Mouse (Mus musculus): ENCODE measurements around the gene H1f0.
"Not testable (repeated sequence)": the region's sequence is repeated elsewhere in the genome, so short reads cannot be mapped to it uniquely, and the experiment has no call there.

H1f0 gene

DNA sequence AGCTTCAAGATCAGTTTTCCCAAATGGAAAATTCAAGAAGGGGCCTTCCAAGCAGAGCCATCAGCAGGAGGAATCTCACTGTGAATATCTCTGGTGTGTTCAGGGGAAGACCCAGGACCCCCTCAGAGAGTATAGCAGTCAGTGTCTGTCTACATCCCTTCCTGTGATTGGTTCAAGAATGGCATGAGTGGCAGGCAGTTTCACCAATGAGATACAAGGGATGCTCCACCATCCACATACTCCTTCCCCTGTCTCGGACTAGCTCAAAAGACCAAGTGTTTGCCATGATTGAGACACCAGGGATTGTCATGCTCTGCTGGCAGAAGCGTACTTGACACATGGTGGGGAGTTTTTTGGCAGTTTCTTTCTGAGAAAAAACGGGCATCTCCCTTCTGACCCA lies 21.6 kb upstream of the H1f0 start:
- no peak for DNase-seq

- DNase-seq = no peak
Measured at GRCm38 (mm10) chr15:79007059-79007458, 21.2 kb upstream of the H1f0 start.

DNA sequence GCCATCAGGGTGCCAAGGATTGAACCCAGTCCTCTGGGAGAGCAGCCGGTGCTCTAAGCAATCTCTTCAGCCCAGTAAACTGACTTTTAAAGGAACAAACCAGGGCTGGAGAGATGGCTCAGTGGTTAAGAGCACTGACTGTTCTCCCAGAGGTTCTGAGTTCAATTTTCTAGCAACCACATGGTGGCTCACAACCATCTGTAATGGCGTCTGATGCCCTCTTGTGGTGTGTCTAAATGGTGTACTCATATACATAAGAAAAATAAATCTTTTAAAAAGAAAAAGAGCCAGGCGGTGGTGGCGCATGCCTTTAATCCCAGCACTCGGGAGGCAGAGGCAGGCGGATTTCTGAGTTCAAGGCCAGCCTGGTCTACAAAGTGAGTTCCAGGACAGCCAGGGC lies 20.4 kb upstream of the H1f0 start:
- DNase-seq = not testable (repeated sequence)

GRCm38 (mm10) chr15:79009734-79010133 lies 18.5 kb upstream of the H1f0 start:
- DNase-seq = no peak

GRCm38 (mm10) chr15:79011550-79011949 lies 16.7 kb upstream of the H1f0 start:
- DNase-seq = no peak

DNA sequence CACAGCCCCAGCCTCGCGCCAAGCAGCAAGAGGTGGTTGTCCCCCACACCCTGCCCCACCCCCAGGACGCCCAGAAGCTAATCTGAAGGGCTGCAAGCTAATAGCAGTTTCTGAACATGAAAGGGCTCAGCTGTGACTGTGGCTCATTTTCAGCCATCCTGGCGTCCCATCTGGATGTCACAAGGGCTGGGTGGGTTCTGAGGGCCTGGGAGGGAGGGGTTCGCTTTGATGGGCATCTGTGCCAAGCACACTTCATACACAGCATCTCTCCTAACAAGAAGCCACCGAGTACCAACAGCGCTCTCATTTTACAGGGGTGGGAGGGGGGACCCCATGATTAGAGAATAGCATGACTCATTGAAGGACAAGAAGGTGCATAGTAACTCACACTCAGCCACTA lies 14.9 kb upstream of the H1f0 start:
- no peak for DNase-seq

DNA sequence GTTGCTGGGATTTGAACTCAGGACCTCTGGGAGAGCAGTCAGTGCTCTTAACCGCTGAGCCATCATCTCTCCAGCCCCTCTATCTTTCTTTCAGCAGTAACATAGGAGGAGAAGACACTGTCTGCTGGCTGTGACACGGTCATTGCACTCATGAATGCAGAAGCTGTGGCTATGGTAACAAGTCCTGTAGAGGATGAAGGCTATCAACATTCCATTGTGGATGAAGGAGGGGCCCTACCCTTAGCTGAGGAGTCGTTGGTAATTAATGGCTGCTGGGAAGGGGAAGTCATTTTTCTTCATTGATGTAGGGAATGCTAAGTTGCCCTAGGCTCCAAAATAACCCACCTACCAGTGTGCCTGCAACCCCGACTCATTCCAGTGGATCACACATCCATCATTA lies 10.1 kb upstream of the H1f0 start:
- DNase-seq = no peak

DNA sequence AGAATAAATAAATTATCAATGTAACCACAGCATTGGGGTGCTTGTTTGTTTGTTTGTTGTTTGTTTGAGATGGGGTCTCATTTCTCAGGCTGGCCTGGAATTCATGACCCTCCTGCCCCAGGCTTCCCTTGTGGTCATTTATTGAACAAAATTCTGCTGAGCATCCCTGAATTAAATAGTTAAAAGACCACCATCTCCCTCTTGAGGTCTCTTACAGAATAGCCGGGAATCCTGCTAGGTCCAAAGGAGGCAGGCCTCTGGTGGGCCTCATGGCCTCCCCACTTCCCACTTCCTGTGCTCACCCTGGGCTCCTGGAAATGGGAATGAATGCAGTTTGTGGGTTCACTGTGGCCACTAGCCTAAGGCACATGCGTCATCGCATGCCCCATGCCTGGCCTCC lies 9.4 kb upstream of the H1f0 start:
- DNase-seq = no peak

GRCm38 (mm10) chr15:79022671-79023230 lies 5.5 kb upstream of the H1f0 start:
- DNase-seq = no peak

GRCm38 (mm10) chr15:79023366-79023765 lies 4.9 kb upstream of the H1f0 start:
- no peak for DNase-seq

DNA sequence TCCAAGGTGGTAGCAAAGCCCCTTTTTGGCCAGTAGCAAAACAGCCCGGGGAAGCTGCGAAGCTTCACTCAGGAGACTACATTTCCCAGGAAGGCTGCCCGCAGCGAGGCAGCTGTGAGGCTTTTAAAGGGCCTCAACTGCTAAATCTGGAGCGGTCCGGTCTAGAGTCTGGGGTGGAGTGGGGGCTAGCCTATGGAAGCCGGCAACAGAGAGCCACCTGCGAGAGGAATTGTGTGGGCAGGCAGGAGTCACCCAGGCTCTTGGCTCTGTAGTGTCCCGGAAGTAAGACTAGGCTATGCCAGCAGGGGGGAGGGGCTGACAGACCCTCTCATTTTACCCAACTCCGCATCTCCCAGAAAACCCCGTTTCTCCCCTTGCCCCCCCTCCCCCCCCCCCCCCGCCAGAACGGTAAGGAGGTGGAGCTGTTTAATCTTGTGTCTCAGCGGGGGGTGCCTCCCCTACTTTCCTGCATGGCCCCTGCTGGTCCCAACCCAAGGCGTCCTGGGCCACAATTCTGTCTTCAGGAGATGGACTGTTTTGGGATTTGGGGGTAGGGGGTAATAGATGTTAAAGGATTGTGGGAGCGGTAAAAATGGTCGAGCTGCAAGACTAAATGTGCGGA lies 2.5 kb upstream of the H1f0 start:
- no peak for DNase-seq

DNA sequence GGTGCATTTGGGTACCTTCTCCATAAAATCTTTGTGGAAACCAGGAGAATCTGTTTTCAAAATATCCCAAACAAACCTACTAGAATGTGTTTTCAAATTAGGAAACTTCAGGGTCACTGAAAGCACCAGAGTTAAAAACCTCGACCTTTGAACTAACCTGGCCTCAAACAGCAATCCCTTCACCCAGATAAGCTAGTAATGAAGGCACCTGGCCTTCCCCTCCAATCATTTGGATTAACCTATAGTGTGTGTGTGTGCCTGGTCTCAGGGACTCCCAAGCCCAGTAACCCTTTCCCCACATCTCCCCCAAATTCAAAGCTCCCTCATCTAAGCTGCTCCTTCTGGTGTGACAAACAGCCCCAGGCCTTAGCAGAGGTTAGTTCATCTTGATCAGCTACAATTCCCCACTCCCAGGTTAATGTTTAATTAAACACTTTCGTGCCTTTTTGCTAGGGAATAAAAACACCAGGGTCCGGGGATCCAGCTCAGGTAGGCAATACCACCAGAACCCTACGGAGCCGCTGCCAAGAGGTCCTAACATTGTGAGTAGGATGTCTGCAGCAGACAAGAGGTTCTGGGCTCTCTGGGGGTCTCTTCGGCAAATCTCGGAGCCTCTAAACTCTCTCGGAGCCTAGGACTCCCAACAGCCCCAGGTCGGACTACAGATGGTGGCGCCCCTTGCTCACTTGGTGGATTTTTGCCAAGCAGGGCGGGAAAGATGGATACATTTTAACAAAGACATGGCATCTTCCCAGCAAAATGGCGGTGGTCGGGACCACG lies 1.5 kb upstream of the H1f0 start:
- DNase-seq = no peak

DNA sequence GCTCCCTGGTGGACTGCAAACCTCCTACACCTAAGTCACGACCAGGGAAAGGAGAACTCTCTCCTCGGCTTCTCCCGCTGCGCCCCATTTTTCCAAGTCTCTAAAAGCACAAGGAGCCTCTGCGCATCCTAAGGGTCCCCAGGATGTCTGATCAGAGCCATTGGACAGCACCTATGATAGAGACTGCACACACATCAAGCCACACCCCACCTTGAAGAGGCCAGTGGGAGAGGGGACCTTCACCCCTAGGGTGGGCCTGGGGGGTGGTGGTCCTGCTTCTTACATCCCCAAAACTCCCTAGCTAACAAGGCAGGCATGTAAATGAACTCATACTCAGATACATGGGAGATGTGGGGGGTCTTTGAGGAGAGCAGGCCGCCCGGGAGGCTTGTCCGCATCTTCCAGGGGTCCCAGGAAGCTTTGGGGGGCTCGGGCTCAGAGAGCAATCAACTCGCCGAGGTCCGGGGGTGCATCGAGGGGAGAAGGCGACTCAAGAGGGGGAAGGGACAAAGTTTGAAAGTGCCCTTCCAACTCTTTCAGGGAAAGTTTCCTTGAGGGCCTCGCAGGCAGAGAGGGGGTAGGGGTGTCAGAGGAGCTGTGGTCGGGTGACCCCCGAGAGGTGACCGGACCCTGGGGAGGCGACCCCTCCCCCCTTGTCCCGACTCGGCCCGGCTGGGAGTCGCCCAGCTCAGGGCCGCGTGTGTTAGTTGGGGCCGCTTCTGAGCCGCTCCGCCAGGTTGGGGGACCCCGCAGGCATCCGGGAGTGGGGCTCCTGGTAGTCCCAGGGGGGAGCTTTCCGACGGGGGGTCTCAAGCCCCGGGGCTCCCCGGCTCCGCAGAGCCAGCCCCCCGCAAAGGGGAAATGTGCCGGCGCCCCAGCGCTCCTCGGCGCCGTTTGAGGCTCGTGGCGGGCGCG lies 702 bp upstream of the H1f0 start:
- DNase-seq = no peak

DNA sequence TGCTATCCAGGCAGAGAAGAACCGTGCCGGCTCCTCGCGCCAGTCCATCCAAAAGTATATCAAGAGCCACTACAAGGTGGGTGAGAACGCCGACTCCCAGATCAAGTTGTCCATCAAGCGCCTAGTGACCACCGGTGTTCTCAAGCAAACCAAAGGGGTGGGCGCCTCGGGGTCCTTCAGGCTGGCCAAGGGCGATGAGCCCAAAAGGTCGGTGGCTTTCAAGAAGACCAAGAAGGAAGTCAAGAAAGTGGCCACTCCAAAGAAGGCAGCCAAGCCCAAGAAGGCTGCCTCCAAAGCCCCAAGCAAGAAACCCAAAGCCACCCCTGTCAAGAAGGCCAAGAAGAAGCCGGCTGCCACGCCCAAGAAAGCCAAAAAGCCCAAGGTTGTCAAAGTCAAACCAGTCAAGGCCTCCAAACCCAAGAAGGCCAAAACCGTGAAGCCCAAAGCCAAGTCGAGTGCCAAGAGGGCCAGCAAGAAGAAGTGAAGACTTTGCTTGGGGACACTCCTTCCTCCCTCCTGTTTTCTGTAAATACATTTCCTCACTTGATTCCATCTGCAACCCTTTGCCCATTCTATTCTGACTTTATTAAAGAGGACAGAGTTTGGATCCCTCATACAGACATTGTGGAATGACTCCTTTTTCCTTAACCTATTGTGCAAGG lies 704 bp downstream of the H1f0 start:
- DNase-seq = no peak

DNA sequence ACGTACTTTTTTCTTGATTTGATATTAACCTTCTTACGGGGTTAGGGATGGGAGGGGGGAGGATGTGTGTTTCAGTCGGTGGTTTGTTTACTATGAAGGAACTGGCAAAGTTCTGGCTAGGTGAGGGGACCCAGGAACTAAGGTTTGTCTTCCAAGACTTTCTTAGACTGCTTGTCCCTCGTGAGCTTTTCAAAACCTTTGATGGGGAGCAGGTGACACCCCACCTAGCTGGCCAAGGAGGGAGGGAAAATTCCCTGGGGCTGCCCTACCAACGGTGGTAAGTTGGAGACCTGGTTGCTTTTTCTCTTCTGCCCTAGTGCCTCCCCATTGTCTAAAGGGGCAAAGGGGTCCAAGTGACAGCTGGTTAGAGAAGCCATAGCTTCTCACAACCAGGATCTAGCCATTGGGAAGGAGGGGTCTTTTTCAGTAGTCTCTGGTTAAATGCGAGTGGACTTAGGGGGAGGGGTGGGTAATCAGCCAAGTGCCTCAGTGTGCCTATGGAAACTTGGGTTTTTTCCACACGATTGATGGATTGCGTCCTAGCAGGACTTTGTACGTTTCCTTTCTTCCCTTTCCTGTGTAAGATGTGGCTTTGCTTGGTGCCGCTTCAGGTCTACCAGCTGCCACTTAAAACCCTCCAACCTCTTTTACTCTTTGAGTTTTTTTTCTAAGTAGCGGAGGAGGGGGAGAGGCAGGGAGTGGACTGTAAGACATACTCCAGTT lies 1.4 kb downstream of the H1f0 start:
- no peak for DNase-seq

DNA sequence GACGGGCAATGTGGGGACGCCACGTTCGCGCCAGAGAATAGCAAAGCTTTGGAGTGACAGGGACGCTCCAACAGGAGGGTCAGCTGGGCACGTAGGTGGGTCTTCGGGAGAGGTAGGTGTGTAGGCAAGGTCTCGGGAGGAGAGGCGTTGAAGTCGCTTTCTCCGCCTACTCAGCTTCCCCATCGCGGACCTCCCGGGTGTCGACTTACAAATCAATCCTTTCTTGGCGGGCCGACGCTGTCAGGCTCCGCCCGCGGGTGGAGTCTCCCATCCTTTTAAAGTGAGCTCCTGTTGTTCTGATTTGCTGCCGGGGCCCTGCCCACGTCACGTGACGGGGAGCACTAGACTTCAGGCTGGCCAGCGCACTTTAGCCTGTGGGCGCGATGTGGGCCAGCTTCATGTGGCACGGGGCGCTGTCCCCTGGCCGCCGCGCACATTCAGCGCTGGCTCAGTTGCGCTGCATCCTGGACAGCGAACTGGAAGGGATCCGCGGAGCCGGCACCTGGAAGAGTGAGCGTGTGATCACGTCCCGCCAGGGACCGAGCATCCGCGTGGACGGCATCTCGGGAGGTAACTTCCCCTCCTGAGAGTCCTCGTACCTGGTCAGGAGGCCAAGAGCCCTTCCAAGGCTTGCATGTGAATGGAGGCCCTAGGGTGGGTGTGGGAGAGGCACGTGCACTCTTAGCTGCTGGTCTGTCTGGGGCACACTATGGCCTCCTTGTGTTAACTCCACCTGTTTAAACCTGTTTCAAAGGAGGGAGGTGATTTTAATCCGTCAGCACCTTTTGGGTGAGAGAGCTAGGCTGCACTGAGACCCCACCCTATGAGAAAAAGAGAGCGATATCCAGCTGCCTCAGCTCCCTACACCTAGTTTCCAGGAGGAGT lies 2.5 kb downstream of the H1f0 start:
- DNase-seq = peak; percentile 75

DNA sequence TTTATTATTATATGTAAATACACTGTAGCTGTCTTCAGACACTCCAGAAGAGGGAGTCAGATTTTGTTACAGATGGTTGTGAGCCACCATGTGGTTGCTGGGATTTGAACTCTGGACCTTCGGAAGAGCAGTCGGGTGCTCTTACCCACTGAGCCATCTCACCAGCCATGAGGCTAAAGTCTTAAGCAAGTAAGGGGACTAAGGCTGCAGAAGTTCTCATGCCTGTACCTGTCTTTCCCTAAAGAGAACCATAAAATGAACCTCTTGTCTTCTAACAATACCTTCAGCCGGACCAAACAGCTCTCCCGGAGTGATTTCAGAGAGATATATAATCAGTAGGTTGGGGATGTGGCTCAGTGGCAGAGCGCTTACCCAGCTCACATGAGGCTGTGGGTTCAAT lies 3.7 kb downstream of the H1f0 start:
- DNase-seq = not testable (repeated sequence)

GRCm38 (mm10) chr15:79037913-79038328 lies 9.7 kb downstream of the H1f0 start:
- peak; percentile 76 for DNase-seq

DNA sequence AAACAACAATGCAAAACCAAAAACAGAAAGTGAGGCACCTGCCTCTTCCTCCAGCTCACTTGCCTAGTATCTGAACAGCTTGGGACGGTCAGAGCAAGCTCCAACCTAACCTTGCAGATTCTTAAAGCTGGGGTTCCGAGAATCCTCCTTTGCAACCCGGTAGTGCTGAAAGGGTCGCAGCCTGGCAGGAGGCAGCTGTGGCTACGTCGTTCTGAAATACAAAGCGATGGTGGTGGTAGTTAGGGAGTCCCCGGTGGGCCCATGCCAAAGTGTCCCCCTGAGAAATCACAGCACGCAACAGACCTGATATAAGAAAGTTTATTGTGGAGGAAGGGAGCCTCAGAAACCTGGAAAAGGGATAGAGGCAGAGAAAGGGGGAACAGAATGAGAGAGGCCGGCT lies 10.1 kb downstream of the H1f0 start:
- DNase-seq = no peak

GRCm38 (mm10) chr15:79038853-79039252 lies 10.6 kb downstream of the H1f0 start:
- DNase-seq = peak; percentile 51
